Mouse (Mus musculus) brain, embryonic 14.5 days (tissue): ENCODE data around the gene Ptprk.

ENCODE experiments used
- CTCF ChIP-seq: fragments of 200-500 bp; IDR thresholded peaks from 2 replicates; pipeline ENCODE4 v1.5.1; 2012; ENCODE audit warnings: inconsistent platforms, mild to moderate bottlenecking, moderate library complexity, borderline replicate concordance; ENCODE audit not compliant: insufficient read depth, insufficient read length; ENCODE audit errors: extremely low read depth
- POLR2A ChIP-seq: fragments of 200-500 bp; IDR thresholded peaks from 2 replicates; pipeline ENCODE4 v1.6.1; 2012; ENCODE audit warnings: mild to moderate bottlenecking, inconsistent platforms, borderline replicate concordance; ENCODE audit not compliant: poor library complexity, insufficient read depth, insufficient read length, severe bottlenecking; ENCODE audit errors: extremely low read depth

DNA sequence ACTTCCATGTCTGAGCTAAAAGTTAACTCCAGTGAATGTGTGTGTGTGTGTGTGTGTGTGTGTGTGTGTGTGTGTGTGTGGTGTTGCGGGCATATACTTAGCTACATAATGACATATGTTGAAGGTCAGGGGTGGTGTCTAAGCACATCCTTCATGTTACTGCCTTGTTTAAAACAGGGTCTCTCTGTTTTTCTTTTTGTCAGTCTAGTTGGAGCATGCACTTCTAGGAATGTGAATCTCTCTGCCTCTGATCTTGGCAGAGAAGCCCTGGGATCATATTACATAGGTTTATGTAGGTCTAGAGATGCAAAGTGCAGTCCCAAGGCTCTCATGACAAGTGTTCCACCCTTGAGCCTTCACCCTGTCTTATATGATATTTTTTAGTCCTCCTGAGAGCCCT lies 137.5 kb downstream of the Ptprk start:
- no peak for TF ChIP-seq CTCF
- TF ChIP-seq POLR2A: no peak
